Mouse (Mus musculus) thymus, adult 2 months (tissue): ENCODE measurements around the gene Grin3b.

Experiments
- CTCF ChIP-seq: fragments of 200-500 bp; IDR thresholded peaks from 2 replicates; pipeline ENCODE4 v1.5.1; 2012; ENCODE audit warnings: mild to moderate bottlenecking, control low read depth, low read length, moderate library complexity, borderline replicate concordance; ENCODE audit not compliant: control insufficient read depth, poor library complexity, insufficient read depth; ENCODE audit errors: extremely low read depth
- POLR2A ChIP-seq: fragments of 200-500 bp; IDR thresholded peaks from 2 replicates; pipeline ENCODE4 v1.6.1; 2012; ENCODE audit warnings: mild to moderate bottlenecking, low read length, control low read depth, moderate library complexity; ENCODE audit not compliant: control insufficient read depth, poor library complexity, insufficient read depth; ENCODE audit errors: extremely low read depth

- TF ChIP-seq POLR2A (no peak), CTCF (0 out of 2 replicates have a peak, but pooled peaks have one; percentile 26)
These were observed 49.5 kb upstream of the Grin3b start, which contains the start of gene R3hdm4 for GRCm38 (mm10) chr10:79920958-79921535.
